Mouse (Mus musculus): ENCODE data around the gene Tmem151a. TPM values are rescaled to one million over a fixed set of nuclear protein-coding genes. Genes with fewer than 3 reads are reported as not detected.
"Not testable (repeated sequence)": the region's sequence is repeated elsewhere in the genome, so short reads cannot be mapped to it uniquely, and the experiment has no call there.

Gene Tmem151a
- total RNA-seq, 2 experiments from 2014 or later: 3.3 to 3.5 TPM

- intact Hi-C loops (cut with DNase I): loop anchor here (2.0 kb wide), 1 partner anchor 46 kb away; no protein-coding TSS in a partner anchor
Observed at GRCm38 (mm10) chr19:5094746-5095417, 9.6 kb upstream of the Tmem151a start.

DNA sequence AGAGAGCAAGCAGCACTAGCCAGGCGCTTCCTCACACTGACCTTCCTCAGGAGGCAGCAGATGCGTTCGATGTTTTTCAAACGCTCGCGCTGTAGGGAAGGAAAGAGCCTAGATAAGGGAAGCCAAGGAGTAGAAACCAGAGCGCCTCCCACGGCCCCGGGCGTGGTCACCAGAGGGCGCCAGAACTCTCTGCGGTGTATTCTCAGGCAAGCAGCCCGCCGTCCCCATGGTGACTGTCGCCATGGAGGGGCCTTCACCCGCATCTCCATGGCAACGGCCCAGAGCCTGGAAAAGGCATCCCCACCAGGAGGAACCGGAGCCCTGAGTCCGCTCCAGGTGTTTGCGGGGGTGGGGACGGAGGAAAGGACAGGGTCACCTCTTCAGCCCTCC lies 8.9 kb upstream of the Tmem151a start:
- DNase-seq: peak; percentile 91 to 96
- intact Hi-C loops (cut with DNase I): loop anchor here (2.0 kb wide), 1 partner anchor 47 kb away; no protein-coding TSS in a partner anchor

More at GRCm38 (mm10) chr19:5094746-5095417, 9.6 kb upstream of the Tmem151a start:
- DNase-seq: no peak

DNA sequence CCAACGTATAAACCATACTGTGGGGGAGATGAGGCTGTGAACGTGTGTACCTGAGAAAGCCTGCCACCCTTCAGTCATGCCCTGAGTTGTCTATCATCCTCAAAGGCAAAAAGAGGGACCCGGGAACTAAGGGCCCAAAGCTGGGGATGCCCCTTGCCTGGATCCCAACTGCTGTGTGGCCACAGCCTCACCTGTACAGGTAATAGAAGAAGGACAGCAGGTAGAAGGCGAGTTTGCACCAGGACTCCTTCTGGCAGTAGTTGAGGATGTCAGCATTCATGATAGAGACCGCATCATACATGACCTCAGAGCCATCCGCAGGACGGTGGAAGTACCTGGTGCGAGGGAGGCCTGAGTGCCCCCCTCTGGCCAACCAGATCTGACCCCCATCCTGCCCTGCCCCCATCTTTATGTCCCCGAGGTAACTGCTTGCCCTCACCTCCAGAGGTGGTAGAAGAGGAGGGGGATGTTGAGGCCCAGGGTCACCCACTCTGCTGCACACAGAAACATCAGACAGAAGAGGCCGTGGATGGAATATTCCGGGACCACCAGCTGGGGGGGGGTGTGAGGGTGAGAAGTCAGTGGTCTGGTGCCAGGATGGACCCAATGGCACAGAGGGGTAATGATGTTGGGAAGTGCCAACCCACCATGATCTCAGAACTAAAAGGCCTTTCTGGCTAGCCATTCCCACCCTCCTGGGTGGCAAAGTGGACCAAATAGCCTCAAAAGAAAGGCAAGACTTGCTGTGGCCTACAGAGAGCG lies 8.3 kb upstream of the Tmem151a start:
- no peak for DNase-seq
- intact Hi-C loops (cut with DNase I): loop anchor here (2.0 kb wide), 1 partner anchor 47 kb away; no protein-coding TSS in a partner anchor

GRCm38 (mm10) chr19:5092083-5092482 lies 6.8 kb upstream of the Tmem151a start:
- intact Hi-C loops (cut with DNase I): no loop called here
- no peak for DNase-seq

- intact Hi-C loops (cut with DNase I): no loop called here
Observed at GRCm38 (mm10) chr19:5089324-5089723, 4.0 kb upstream of the Tmem151a start.

GRCm38 (mm10) chr19:5087884-5088728 lies 2.8 kb upstream of the Tmem151a start, which contains the start of gene Yif1a:
TSS of gene Yif1a (plus strand) at chr19:5088538.
- intact Hi-C loops (cut with DNase I): no loop called here

More at GRCm38 (mm10) chr19:5089324-5089723, 4.0 kb upstream of the Tmem151a start:
- no peak for DNase-seq

GRCm38 (mm10) chr19:5086533-5086932 lies 1.2 kb upstream of the Tmem151a start:
- intact Hi-C loops (cut with DNase I); DNase-seq: not testable (repeated sequence)

More at GRCm38 (mm10) chr19:5087884-5088728, 2.8 kb upstream of the Tmem151a start, which contains the start of gene Yif1a:
- peak; percentile 97 to 98 for DNase-seq

DNA sequence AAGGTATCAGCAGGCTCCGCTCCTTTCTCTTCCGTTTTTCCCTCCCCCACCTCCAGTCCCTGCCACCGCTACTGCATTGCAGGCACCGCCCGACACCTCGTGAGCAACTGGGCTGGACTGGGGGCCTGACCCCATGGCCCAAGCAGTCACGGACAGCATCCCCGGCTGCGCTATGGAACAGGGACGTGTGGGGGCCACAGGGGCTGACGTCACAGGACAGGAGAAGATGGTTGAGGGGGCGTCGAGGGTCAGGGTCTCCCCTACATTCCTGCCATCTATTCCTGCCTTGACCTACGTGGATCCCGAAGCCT lies 542 bp downstream of the Tmem151a start:
- intact Hi-C loops (cut with DNase I): no loop called here
- DNase-seq: no peak

GRCm38 (mm10) chr19:5083961-5084833 lies 1.1 kb downstream of the Tmem151a start:
- intact Hi-C loops (cut with DNase I): no loop called here
- DNase-seq: no peak

GRCm38 (mm10) chr19:5082596-5082995 lies 2.7 kb downstream of the Tmem151a start:
- intact Hi-C loops (cut with DNase I): no loop called here
- DNase-seq: no peak

- intact Hi-C loops (cut with DNase I): no loop called here
Observed at GRCm38 (mm10) chr19:5082005-5082404, 3.3 kb downstream of the Tmem151a start.

DNA sequence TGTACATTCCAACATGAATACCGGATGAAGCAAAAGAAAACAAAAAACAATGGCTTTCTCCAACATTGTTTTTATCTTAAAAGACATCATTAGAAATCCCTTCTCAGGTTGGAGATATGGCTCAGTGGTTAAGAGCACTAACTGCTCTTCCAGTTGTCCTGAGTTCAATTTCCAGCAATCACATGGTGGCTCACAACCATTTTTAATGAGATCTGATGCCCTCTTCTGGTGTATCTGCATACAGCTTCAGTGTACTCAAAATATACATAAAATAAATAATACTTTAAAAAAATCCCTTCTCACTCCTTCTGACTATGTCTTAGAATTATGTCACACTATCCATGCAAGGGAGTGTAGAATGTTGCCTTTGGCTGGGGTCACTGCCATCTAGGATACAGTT lies 6.1 kb downstream of the Tmem151a start:
- intact Hi-C loops (cut with DNase I): no loop called here
- no peak for DNase-seq

More at GRCm38 (mm10) chr19:5082005-5082404, 3.3 kb downstream of the Tmem151a start:
- no peak for DNase-seq

DNA sequence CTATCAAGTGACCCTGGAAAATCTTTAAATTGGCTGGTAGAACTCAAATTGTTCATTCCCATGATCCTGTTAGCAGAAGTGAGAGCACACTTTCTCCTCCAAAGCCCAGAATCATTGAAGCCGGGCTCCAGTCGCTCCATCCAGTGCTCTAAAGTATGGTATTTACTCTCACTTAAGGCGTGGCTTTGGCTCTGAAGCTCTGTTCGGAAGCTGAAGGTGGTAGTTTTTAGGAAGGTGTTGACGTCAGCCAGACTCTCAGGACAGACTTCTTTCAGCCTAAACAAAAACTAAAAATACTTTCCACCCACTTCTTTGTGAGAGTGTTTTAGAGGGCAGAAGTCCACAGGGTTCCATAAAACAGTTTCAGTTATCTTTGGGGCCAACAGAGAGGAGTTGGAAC lies 11.8 kb downstream of the Tmem151a start:
- no peak for DNase-seq
- intact Hi-C loops (cut with DNase I): loop anchor here (1.0 kb wide), 2 partner anchors 17 to 58 kb away; no protein-coding TSS in a partner anchor

DNA sequence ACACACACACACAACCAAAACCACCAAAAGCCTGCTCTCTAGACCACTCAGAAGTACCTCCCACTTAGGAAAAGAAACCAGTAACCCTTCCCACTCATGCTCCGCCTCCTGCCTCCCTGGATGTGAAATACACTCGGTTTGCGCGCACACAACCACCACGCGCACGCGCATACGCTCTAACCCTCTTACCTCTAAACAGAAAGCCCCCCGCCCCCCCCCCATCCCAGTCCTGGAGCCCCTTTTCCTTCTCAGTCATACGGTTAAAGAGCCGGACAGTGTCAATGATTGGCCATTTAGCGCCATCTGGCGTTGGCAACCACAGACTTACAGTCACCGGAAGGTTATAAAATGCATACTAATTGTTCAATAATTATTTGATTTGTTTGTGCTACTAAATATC lies 12.3 kb downstream of the Tmem151a start:
- peak; percentile 67 to 80 for DNase-seq
- intact Hi-C loops (cut with DNase I): loop anchor here (1.0 kb wide), 2 partner anchors 17 to 58 kb away; no protein-coding TSS in a partner anchor

DNA sequence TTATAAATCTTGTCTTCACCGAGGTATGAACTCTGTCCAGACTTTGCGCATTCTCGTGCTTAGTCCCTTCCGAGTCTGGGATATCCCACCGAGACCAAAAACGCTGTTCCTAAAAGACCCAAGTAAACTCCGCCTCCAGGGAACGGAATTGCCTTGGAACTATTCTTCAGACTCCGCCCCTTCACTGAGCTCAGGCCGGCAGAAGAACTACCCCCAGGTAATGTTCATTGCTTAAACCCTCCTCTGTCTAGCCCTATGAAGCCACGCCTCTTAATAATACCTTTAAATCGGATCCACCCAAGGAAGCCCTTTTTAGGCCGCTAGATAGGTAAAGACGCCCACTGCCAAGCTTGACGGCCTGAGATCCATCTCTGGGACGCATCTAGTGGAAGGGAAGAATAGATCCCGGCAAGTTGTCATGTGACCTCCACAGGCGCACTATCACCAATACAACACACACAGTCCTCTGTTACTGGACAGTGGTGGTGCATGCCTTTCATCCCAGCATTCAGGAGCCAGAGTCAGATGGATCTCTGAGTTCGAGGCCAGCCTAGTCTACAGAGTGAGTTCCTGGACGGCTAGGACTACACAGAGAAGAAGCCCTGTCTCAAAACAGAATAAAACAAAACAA lies 12.8 kb downstream of the Tmem151a start:
- DNase-seq: peak in 1 of 2 experiments; percentile 46
- intact Hi-C loops (cut with DNase I): loop anchor here (1.0 kb wide), 2 partner anchors 16 to 57 kb away; no protein-coding TSS in a partner anchor

DNA sequence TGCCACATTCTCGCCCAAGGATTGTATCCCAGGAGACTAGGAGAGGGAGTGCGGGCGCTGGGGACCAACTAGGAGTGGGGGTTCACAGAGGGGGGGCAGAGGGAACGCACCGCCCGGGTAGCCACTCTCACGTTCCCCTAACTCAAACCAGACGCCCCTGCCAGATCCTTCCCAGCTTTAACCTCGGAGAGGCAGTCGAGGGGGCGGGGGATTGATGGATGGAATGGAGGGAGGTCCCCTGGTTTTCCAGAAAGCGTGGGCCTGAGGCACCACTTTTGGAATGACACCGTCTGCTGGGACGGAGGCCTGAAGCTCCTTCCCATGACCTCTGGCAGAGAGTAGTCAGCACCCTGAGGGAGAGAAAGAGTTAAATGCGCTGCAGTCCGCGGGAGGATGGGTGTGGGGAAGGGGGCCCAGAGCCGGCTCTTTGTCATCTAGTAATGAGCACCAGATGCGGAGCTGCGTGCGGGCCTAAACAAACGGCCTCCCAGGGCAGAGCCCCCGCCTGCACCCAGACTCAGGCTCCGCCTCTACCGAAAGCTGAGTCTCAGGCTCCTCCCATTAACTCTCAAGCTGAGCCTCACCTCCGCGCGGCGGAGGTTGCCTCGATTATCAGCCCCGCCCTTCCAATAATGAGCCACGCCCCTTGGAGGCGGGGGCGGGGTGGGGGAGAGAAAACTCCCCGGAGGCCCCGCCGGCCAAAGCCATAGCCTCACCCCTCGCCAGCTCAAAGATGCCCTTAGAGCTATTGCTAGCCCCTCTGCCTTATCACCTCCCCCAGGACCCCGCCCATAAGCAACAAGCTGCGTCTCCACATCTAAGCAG lies 13.6 kb downstream of the Tmem151a start:
- intact Hi-C loops (cut with DNase I): no loop called here

DNA sequence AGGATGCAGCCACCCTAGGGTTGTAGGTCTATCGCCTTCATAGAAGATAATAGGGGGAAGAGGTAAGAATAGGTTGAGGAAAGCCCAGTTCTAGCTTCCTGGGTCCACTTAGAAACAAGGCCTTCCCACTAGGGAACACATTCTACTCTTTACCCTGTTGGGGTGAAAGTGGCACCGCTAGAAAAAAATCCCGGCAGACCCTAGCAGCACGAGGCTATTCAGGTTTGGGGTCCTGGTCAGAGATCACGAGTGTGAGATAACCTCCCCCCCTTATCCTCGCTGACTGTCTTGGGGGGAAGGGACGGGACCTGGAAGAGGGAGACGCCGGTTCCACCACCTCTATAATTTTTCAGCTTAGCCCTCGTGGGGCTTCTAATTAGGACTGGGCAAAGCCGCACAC lies 14.3 kb downstream of the Tmem151a start:
- intact Hi-C loops (cut with DNase I): no loop called here
- DNase-seq: no peak

More for the DNA sequence above, 13.6 kb downstream of the Tmem151a start:
- DNase-seq: peak; percentile 77 to 79

DNA sequence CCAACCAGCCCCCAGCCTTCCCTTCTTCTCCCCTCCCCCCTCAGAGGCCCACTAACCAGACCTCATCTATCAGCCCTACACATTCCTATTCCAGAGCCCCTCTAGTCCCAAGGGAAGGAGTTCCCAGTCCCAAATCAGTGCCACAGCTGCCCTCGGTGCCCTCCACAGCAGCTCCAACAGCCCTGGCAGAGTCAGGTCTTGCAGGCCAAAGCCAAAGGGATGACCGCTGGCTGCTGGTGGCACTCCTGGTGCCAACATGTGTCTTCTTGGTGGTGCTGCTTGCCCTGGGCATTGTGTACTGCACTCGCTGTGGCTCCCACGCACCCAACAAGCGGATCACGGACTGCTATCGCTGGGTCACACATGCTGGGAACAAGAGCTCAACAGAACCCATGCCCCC lies 15.4 kb downstream of the Tmem151a start:
- intact Hi-C loops (cut with DNase I): no loop called here

More for the DNA sequence above, 15.4 kb downstream of the Tmem151a start:
- DNase-seq: no peak

All from heart, postnatal 10 days (tissue).